Mouse (Mus musculus) midbrain, embryonic 11.5 days (tissue): ENCODE measurements around the gene Gm14296. TPM values are rescaled to one million over a fixed set of nuclear protein-coding genes. Genes with fewer than 3 reads are reported as not detected.
"Not testable (repeated sequence)": the region's sequence is repeated elsewhere in the genome, so short reads cannot be mapped to it uniquely, and the experiment has no call there.

Source experiments
- ATAC-seq: fragments of 200-750 bp; cut with Nextera tagmentation; 2 replicates; pipeline ENCODE4 v1.8.0; 2017; ENCODE audit warnings: moderate TSS enrichment, moderate library complexity; ENCODE audit not compliant: low FRiP score
- DNase-seq: peaks from one replicate; pipeline ENCODE4 v3.0.0; 2015; ENCODE audit warnings: low spot score; ENCODE audit errors: missing footprints
- H3K27ac ChIP-seq: fragments of 300-500 bp; sonication (generic); 2 replicates; pipeline ENCODE4 v1.5.1; 2014; ENCODE audit warnings: low read depth, low read length
- H3K27me3 ChIP-seq: fragments of 300-500 bp; sonication (generic); 2 replicates; pipeline ENCODE4 v1.6.1; 2014; ENCODE audit warnings: mild to moderate bottlenecking, low read length, moderate library complexity, mixed read lengths; ENCODE audit not compliant: control insufficient read depth, insufficient read depth
- H3K36me3 ChIP-seq: fragments of 300-500 bp; sonication (generic); 2 replicates; pipeline ENCODE4 v1.6.1; 2014; ENCODE audit warnings: mild to moderate bottlenecking, low read length, moderate library complexity, mixed read lengths; ENCODE audit not compliant: control insufficient read depth, insufficient read depth
- H3K4me1 ChIP-seq: fragments of 300-500 bp; sonication (generic); 2 replicates; pipeline ENCODE4 v1.6.1; 2014; ENCODE audit warnings: low read length; ENCODE audit not compliant: control insufficient read depth, insufficient read depth
- H3K4me2 ChIP-seq: fragments of 300-500 bp; sonication (generic); 2 replicates; pipeline ENCODE4 v1.6.1; 2014; ENCODE audit warnings: mild to moderate bottlenecking, moderate library complexity
- H3K4me3 ChIP-seq: fragments of 300-500 bp; sonication (generic); 2 replicates; pipeline ENCODE4 v1.5.1; 2014; ENCODE audit warnings: low read depth, low read length
- H3K9ac ChIP-seq: fragments of 300-500 bp; sonication (generic); 2 replicates; pipeline ENCODE4 v1.6.1; 2014; ENCODE audit warnings: low read length
- H3K9me3 ChIP-seq: fragments of 300-500 bp; sonication (generic); 2 replicates; pipeline ENCODE4 v1.6.1; 2016; ENCODE audit warnings: low read length; ENCODE audit not compliant: control insufficient read depth
- WGBS: fragments of 180-500 bp; shearing (Covaris S2); extraction: QIAGEN DNeasy Blood & Tissue Kit; methylation state at CpG from one replicate; pipeline ENCODE4 v1.1.7; 2014; 5-methylcytosine and 5-hydroxymethylcytosine counted together
- polyA plus RNA-seq: library from polyadenylated mRNA; unstranded; fragments of >200 nt; fragmentation: Nextera tagmentation; extraction: Ambion mirVana; gene quantifications from 2 replicates; pipeline ENCODE4 v1.2.1, GENCODE M21; 2014

Gm14296 gene
- polyA plus RNA-seq: 7.0 and 7.1 TPM in 2 replicates

DNA sequence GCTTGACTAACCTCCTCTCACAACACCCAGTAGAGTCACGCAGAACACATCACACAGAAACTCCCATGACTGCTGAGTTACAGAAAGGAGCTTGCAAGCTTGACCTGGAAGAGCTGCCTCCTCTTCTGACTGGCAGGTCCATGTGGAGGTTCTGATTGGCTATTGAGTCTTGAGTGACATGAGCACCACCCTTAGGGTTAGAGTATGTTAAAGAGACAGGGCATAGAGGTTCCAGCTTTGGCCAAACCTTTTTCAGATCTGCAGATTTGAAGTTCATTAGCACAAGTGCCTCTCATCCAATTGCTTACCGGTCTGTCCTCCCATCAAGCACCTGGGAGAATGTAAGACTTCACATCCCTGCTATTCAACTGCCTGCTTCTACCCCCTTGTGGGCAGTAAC is at the start of gene Gm14296:
Gene Gm14296 (minus strand): TSS at position 101 of the 400 bp plus-strand sequence.
- no CpG with 5 or more reads among the region's 2 CpGs for WGBS
- DNase-seq, H3K9me3 ChIP-seq, H3K9ac ChIP-seq, H3K4me2 ChIP-seq, H3K27ac ChIP-seq, H3K27me3 ChIP-seq, H3K36me3 ChIP-seq, ATAC-seq, H3K4me1 ChIP-seq, H3K4me3 ChIP-seq: not testable (repeated sequence)

DNA sequence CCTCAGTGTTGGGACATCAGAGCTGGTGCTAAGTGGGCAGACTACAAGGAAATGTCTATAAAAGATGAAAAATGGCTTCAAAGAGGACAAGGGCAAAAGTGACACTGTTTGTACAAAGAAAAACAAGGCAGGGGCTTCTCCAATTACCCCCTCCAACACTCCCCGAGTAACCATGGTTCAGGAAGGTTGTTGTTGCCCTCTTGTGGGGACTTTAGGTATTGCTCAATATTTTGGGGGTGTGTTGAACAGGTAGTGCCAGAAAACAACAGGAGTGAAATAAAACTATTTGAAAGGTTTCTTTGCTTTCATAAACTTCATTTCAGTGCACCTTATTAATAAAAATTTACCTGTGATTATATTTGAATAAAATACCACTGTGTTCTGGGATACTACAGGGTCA is 22.1 kb downstream of the Gm14296 start:
- DNase-seq, H3K4me1 ChIP-seq, H3K4me3 ChIP-seq, H3K4me2 ChIP-seq, H3K27me3 ChIP-seq, H3K36me3 ChIP-seq, H3K27ac ChIP-seq, ATAC-seq, H3K9me3 ChIP-seq, H3K9ac ChIP-seq: not testable (repeated sequence)
- WGBS: no CpG with 5 or more reads among the region's 1 CpGs

Other genes starting within 250 kb of the Gm14296 start
- gene Gm14305, start 219.5 kb downstream of the Gm14296 start, polyA plus RNA-seq: 38.8 and 39.9 TPM in 2 replicates
- 11.2 and 13.2 TPM in 2 replicates for gene Gm14295, start 129.2 kb downstream of the Gm14296 start, polyA plus RNA-seq
- gene Gm14408, start 96.7 kb downstream of the Gm14296 start, polyA plus RNA-seq: not detected in 2 replicates
- 9.4 and 9.8 TPM in 2 replicates for gene Gm14419, start 73.1 kb upstream of the Gm14296 start, polyA plus RNA-seq
- not detected in 2 replicates for gene Gm14401, start 146.5 kb upstream of the Gm14296 start, polyA plus RNA-seq